Mouse (Mus musculus): ENCODE data around the gene Atg13. TPM values are rescaled to one million over a fixed set of nuclear protein-coding genes. Genes with fewer than 3 reads are reported as not detected.

The Atg13 gene
- total RNA-seq (2014; rRNA removed) (21.2 and 25.2 TPM in 2 replicates), polyA plus RNA-seq (2015; fragmentation: Nextera tagmentation; extraction: Ambion mirVana) (24.7 and 24.8 TPM in 2 replicates)

DNA sequence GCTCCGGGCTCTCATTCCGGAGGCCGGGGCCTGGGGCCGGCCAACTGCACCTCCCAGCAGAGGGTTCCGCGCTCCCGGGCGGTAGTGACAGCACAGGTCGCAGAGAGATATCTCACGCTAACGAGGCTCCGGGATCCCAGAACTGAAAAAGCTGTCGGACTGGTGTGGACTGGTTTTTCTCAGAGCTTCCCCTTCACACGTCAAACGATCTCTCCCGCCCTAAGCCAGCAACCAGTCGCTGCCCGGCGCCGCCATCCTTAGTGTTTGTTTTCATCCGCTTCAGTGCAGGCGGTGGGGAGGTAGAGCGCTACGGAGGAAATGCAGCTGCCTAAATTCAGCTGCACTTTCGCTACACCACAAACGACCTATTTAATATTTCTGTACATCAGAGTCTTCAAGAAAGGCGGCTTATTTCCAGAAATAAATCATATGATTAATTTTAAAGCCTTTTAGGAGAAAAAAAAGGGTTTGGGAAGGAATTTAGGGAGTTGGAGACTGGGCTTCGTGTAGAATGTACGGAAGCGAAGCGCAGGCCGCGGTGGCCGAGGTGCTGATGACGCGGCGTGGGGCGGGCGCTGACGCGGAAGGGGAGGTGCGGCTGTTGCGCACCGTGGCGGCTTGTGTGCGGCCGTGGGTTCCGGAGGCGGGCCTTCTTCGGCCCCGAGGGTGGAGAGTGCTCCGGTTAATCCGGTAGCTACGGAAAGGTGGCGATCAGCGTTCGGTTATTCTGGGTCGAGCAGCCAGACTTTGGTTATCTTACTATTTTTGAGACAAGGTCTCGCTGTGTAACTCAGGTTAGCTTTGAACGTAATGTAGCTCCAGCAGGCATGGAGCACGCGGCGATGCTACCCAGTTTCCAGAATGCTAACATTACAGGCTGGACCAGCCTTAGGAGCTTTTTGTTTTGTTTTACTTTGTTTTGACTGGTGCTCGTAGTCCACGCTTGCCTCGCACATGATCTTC, at the start of gene Atg13, which contains the start of gene Harbi1:
Gene Atg13 (minus strand): TSS at position 305 of the 963 bp plus-strand sequence.
Gene Harbi1 (plus strand): TSS at position 581 of the 963 bp plus-strand sequence.
- H3K9ac ChIP-seq (replicated peaks; ENCODE audit: low read length): peak within 1 kb of the TSS; percentile 75
- H3K4me3 ChIP-seq (ENCODE audit: low read length): peak within 1 kb of the TSS; percentile 77
- H3K27me3 ChIP-seq (ENCODE audit: insufficient read depth, low read length): no peaks in the 10 kb centered on the region
- under 1% methylated on average over 66 of the region's 66 CpGs for WGBS
- DNase-seq (ENCODE audit: low spot score) (peak; percentile 96), ATAC-seq (peak; percentile 98)
- TF ChIP-seq CTCF (IDR thresholded peaks at IDR 0.05; ENCODE audit: low read depth): 0 out of 2 replicates have a peak, but pooled peaks have one; percentile 5
- H3K4me1 ChIP-seq (ENCODE audit: insufficient read depth, low read length): peaks cover 8% of the 10 kb centered on the region
- H3K36me3 ChIP-seq (ENCODE audit: insufficient read depth, low read length): no peaks in the 10 kb centered on the region
- no peaks in the 10 kb centered on the region for H3K9me3 ChIP-seq (ENCODE audit: low read length)
- H3K27ac ChIP-seq: peak within 1 kb of the TSS; percentile 79
- H3K4me2 ChIP-seq (ENCODE audit: low read depth, low read length): peak within 1 kb of the TSS; percentile 84

DNA sequence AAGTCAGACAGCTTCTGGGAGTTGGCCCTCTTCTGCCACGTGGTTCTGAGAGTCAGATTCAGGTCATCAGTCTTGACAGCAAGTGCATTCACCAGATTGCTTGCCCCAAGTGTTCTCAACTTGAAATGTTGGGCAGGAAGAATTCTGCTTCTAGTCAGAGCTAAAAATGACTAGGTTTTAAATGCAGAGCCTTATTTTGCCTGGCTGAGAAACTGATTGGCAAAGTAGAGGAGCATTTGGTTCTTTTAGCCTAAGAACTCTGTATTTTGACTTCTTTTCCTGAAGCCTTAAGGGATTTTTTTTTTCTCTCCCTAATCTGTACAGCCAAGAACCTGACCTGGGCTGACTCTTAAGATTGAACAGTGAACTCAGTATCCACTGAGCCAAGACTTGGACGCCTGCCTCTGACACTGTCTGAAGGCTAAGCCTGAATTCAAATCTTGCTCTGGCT, 39.5 kb upstream of the Atg13 start:
- H3K27ac ChIP-seq: no peak overlapping the region
- H3K27me3 ChIP-seq (ENCODE audit: insufficient read depth, low read length): no peaks in the 10 kb centered on the region
- H3K4me2 ChIP-seq (ENCODE audit: low read depth, low read length): no peak overlapping the region
- H3K9ac ChIP-seq (replicated peaks; ENCODE audit: low read length): no peak overlapping the region
- no peak overlapping the region for H3K4me3 ChIP-seq (ENCODE audit: low read length)
- no peak for ATAC-seq
- WGBS: 51% methylated on average over 2 of the region's 2 CpGs
- H3K9me3 ChIP-seq (ENCODE audit: low read length): no peaks in the 10 kb centered on the region
- H3K36me3 ChIP-seq (ENCODE audit: insufficient read depth, low read length): no peaks in the 10 kb centered on the region
- DNase-seq (ENCODE audit: low spot score): no peak
- TF ChIP-seq CTCF (IDR thresholded peaks at IDR 0.05; ENCODE audit: low read depth): no peak
- no peaks in the 10 kb centered on the region for H3K4me1 ChIP-seq (ENCODE audit: insufficient read depth, low read length)

DNA sequence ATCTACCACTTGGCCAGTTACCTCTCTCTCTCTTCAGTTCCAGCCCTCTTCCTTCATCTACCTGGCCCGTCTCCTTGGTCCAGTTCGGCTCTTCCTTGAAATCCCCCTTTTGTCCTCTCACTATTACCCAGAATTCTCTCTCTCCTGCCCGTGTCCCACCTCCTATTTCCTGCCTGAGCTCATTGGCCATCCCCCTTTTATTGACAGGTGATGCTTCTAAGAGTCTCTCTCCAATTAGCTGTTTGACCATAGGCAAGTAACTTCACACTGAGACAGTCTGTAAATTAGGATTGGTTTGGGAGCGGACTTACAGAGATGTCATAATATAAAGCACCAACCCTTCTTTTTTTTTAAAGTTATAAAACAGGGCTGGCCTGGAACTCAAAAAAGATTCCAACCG, 34.3 kb upstream of the Atg13 start:
- Histone ChIP-seq H3K27ac (no peak overlapping the region), H3K9me3 (ENCODE audit: low read length) (no peaks in the 10 kb centered on the region), H3K27me3 (ENCODE audit: insufficient read depth, low read length) (no peaks in the 10 kb centered on the region), H3K4me1 (ENCODE audit: insufficient read depth, low read length) (no peaks in the 10 kb centered on the region), H3K36me3 (ENCODE audit: insufficient read depth, low read length) (no peaks in the 10 kb centered on the region), H3K4me2 (ENCODE audit: low read depth, low read length) (no peak overlapping the region), H3K9ac (replicated peaks; ENCODE audit: low read length) (no peak overlapping the region), H3K4me3 (ENCODE audit: low read length) (no peak overlapping the region)
- DNase-seq (ENCODE audit: low spot score) (no peak), ATAC-seq (no peak)
- TF ChIP-seq CTCF (IDR thresholded peaks at IDR 0.05; ENCODE audit: low read depth): no peak
- WGBS: 90% methylated on average over 5 of the region's 5 CpGs

DNA sequence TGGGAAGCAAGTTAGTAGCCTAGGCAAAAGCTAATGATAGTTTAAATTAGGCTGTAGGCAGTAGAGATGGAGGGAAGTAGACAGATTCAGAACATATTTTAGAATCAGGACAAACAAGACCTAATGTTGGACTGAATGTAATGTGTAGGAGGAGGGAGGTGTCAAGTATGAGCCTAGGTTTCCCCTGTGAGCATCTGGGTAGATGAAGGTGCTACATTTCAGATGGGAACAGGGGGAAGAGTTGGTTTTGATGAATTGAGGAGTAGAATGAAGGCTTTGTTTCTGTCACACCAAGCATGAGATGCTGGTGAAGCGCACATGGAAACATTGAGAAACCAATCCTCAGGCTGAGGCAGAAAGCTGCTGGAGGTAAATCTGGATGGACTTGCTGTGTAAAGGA, 29.2 kb upstream of the Atg13 start:
- Histone ChIP-seq H3K27me3 (ENCODE audit: insufficient read depth, low read length) (no peaks in the 10 kb centered on the region), H3K27ac (no peak overlapping the region), H3K9ac (replicated peaks; ENCODE audit: low read length) (no peak overlapping the region), H3K36me3 (ENCODE audit: insufficient read depth, low read length) (no peaks in the 10 kb centered on the region), H3K4me1 (ENCODE audit: insufficient read depth, low read length) (no peaks in the 10 kb centered on the region), H3K4me3 (ENCODE audit: low read length) (no peak overlapping the region), H3K9me3 (ENCODE audit: low read length) (no peaks in the 10 kb centered on the region), H3K4me2 (ENCODE audit: low read depth, low read length) (no peak overlapping the region)
- DNase-seq (ENCODE audit: low spot score): no peak
- 91% methylated on average over 1 of the region's 1 CpGs for WGBS
- no peak for ATAC-seq
- TF ChIP-seq CTCF (IDR thresholded peaks at IDR 0.05; ENCODE audit: low read depth): no peak

DNA sequence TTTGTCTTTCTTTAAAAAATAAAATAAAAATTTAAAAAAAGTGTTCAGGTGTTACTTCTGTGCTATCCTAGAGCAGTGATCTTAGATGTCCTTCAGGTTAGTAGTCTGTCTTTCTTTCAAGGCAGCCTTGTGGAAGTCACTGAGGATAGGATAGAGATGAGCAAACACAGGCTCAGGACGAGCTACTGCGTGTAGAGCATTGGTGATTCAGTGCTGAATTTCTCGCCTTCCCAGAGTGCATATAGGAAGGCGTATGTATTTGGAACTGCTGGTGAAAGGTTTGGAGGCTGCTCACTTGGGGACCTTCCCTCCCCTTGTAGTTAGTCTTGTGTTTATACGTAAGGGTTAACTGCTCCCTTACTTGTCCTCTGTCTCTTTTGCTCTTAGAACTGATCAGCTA, 24.8 kb upstream of the Atg13 start:
- 94% methylated on average over 5 of the region's 5 CpGs for WGBS
- DNase-seq (ENCODE audit: low spot score): no peak
- TF ChIP-seq CTCF (IDR thresholded peaks at IDR 0.05; ENCODE audit: low read depth): no peak

DNA sequence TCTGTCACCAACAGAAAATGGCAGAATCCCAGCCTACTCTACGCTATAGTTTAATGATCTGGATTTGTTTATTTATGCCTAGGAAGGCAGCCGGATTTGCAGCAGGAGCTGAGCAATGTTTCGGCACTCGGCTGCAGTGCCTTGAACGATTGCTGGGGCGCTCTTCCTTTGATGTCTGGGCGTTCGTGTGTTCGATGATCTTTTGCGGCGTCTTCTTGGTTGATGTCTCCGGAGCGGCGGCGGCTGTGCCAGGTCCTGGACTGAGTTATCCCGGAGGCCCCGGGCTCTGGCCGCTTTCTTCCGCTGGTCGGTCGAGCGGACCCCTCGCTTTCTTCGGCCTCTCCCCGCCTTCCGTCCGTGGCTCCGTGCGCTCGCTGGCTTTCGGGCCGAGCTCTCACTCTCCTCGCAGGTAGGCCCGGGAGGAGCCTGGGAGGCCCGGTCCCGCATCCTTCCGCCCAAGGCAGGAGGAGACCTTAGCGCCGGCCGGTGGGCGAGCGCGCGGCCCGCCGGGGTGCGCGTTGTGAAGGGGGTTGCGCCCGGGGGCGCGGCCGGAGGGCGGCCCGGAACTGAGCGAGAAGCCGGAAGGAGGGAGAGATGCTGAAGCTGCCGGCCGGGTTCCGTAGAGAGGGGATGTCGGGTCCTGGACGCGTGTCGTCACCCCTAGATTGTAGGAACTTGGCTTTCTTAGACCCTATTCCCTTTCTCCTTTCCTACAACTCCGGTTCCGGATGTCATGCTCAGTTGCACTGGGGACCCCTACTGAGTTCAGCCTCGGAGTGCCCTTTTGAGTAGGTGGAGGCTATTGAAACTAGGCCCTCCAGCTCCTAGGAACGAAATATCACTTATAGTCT, 19.8 kb upstream of the Atg13 start, which contains the start of gene Ambra1:
Gene Ambra1 (plus strand): TSS at position 164 of the 851 bp plus-strand sequence.
- Histone ChIP-seq H3K4me2 (ENCODE audit: low read depth, low read length) (peak within 1 kb of the TSS; percentile 68), H3K27ac (peak within 1 kb of the TSS; percentile 96), H3K36me3 (ENCODE audit: insufficient read depth, low read length) (no peaks in the 10 kb centered on the region), H3K9me3 (ENCODE audit: low read length) (no peaks in the 10 kb centered on the region), H3K27me3 (ENCODE audit: insufficient read depth, low read length) (no peaks in the 10 kb centered on the region), H3K4me3 (ENCODE audit: low read length) (peak within 1 kb of the TSS; percentile 98), H3K4me1 (ENCODE audit: insufficient read depth, low read length) (no peaks in the 10 kb centered on the region), H3K9ac (replicated peaks; ENCODE audit: low read length) (peak within 1 kb of the TSS; percentile 98)
- under 1% methylated on average over 66 of the region's 68 CpGs for WGBS
- peak; percentile 95 for DNase-seq (ENCODE audit: low spot score)
- TF ChIP-seq CTCF (IDR thresholded peaks at IDR 0.05; ENCODE audit: low read depth): peak; percentile 61
- peak; percentile 94 for ATAC-seq

More for the DNA sequence above, 24.8 kb upstream of the Atg13 start:
- no peak overlapping the region for H3K27ac ChIP-seq
- H3K9ac ChIP-seq (replicated peaks; ENCODE audit: low read length): no peak overlapping the region
- no peaks in the 10 kb centered on the region for H3K27me3 ChIP-seq (ENCODE audit: insufficient read depth, low read length)
- no peaks in the 10 kb centered on the region for H3K4me1 ChIP-seq (ENCODE audit: insufficient read depth, low read length)
- no peaks in the 10 kb centered on the region for H3K9me3 ChIP-seq (ENCODE audit: low read length)
- H3K36me3 ChIP-seq (ENCODE audit: insufficient read depth, low read length): no peaks in the 10 kb centered on the region
- H3K4me3 ChIP-seq (ENCODE audit: low read length): no peak overlapping the region
- no peak overlapping the region for H3K4me2 ChIP-seq (ENCODE audit: low read depth, low read length)
- no peak for ATAC-seq

Data from hindbrain, postnatal 0 days (tissue).